Mouse (Mus musculus) forelimb bud, embryonic 11.5 days (tissue): ENCODE measurements around the gene Rcc2.
A peak's percentile ranks its signal among the peaks of the same experiment; 100 is the strongest.

ENCODE experiments used
- DNase-seq: peaks from one replicate; pipeline ENCODE4 v3.0.0-alpha.2; 2012; ENCODE audit warnings: low read depth, low spot score

Gene Rcc2

GRCm38 (mm10) chr4:140700269-140701018 is at the start of gene Rcc2:
Gene Rcc2, plus strand, starts transcription at chr4:140700541.
- no peak for DNase-seq

GRCm38 (mm10) chr4:140653835-140654583 is 46.3 kb upstream of the Rcc2 start:
- DNase-seq, result no peak

- DNase-seq, result no peak
Observed at GRCm38 (mm10) chr4:140654798-140655197, 45.5 kb upstream of the Rcc2 start.

- DNase-seq, result no peak
Observed at GRCm38 (mm10) chr4:140656529-140656928, 43.8 kb upstream of the Rcc2 start.

DNA sequence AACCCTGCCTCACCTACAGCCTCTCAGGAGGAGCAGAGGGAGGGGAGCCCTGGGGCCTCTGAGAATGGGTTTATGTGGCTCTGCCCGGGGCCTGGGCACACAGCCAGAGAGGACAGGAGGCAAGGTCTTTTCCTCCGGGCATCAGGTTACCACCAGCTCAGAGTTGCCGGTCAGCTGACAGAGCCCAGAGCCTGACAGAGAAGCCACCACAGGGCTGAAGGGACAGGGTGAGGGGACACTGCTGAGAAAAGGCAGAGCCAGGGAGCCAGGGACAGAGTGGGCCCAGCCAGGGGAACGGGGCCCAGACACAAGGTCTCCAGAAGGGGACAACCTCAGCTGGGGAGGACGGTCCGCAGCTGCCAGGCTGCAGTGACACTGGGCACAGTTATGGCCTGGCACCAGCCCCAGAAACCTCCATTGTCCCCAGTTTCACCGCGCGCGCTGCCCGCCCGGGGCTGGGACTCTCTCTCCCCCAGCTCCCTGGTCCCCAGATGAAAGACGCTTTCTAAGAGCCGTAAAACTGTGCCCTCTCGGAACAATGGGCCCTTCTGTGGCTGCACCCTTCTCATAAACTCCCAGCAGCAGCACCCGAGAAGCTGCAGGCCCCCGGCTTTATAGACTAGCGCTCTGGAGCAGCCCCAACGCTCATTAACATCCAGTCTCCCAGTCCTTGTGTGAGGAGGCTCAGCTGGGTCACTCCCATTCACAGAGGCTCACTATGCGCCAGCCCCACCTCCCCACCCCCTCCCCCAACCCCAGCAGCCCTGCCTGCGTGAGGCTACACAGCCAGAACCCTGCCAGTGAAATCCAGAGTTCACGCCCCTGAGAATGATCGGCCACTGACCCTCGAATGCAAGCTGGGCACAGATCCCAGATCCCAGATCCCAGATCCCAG is 42.4 kb upstream of the Rcc2 start:
- peak; percentile 52 for DNase-seq

DNA sequence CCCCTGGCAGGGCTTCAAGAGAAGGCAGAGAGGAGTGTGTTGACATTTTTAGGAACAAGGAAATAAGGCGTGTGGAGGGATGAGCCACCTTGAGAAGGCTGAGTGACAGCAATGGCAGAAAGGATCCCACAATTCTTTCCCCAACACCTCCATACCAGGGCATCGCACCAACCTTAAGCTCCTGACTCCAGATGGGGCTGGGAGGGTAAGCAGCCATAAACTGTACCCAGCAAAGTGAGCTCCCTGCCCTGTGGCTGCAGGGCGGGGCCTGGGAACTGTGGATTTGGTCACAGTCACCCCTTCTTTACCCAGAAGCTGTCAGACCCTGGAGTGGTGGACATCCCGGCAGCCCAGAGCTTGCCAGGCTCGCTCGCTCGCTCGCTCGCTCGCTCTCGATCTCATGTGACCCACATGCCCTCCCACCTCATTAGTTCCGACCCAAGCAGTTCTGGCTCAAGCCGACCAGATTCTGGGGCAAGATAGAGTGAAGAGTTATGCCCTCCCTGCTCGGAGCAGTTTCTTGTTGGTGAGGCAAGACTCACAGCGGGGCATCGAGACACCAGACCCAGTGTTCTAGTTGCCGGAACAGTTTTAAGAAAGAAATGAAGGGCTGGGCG is 38.8 kb upstream of the Rcc2 start:
- no peak for DNase-seq

GRCm38 (mm10) chr4:140662453-140662852 is 37.9 kb upstream of the Rcc2 start:
- no peak for DNase-seq

DNA sequence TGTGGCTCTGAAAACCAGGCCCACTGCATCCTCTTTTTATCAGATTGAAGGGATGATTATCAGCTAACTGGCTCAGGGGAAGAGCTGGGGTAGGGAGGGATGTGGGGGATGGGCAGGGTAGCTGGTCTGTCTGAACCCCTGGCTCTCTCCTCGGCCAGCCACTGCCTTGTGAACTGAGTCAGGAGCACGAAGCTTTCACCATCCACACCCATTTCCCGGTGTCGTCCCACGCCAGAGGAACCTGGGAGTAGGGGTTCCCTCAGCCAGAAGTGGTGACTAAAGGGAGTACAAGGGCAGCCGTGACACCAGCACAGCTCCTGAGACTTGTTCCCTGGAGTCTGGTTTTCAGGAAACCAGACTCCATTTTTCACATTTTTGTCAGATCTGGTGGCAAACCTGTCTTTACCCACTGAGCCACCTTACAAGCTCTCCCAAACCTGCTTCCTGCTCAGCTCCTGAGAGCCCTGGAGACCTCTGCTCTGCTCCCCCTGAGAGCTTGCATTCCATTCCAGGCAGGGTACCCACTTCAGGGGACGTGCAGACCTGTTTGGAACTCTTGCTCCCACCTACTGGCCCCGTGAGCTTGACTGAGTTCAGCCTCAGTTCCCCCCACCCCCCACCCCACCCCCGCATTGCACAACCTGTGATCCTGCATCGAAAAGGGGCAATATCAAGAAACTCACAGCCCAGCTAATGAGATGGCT is 37.3 kb upstream of the Rcc2 start:
- no peak for DNase-seq

DNA sequence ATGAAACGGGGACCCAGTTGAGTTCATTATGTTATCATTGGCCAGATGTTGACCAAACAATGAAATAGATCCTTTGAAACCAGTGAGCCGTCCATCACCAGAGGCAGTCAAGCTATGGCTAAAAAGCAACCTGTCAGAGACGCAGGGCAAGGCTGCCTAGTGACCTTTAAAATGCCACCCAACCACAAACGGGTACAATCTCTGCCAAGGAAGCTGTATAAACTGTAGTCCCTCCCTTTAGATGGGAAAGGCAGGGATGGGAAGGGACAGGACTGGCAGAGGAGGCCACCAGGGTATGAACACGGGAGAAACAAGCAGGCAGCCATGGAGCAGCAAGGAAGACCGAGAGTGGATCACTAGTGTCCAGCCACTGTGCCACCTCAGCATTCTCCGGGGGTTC is 35.3 kb upstream of the Rcc2 start:
- DNase-seq, result no peak

- DNase-seq, result no peak
Observed at GRCm38 (mm10) chr4:140665760-140666159, 34.6 kb upstream of the Rcc2 start, which contains the start of gene Arhgef10l. Gene Arhgef10l, minus strand, starts transcription at chr4:140666012.

DNA sequence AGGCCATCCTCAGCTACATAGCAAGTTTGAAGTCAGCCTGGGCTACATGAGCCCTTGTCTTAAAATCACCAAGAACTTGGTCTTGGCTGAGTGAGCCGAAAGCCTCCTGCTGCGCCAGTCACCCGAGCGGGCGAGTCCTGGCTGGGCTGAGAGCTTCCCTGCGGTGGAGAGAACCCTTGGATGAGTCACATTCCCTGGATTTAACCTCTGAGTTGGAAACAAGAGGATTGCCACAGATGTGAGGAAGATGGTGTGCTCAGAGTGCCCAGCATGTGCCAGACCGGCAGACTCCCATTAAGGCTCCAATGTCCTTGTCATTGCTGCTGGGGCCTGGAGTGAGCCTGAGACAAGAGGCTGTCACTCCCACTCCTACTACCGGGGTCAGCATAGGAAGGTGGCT is 32.5 kb upstream of the Rcc2 start:
- DNase-seq, result no peak

- no peak for DNase-seq
Observed at GRCm38 (mm10) chr4:140673527-140674264, 26.6 kb upstream of the Rcc2 start.

GRCm38 (mm10) chr4:140674345-140674926 is 25.9 kb upstream of the Rcc2 start:
- DNase-seq, result peak; percentile 75

GRCm38 (mm10) chr4:140679038-140679437 is 21.3 kb upstream of the Rcc2 start:
- DNase-seq, result no peak

- peak; percentile 83 for DNase-seq
Observed at GRCm38 (mm10) chr4:140679723-140680380, 20.5 kb upstream of the Rcc2 start.

DNA sequence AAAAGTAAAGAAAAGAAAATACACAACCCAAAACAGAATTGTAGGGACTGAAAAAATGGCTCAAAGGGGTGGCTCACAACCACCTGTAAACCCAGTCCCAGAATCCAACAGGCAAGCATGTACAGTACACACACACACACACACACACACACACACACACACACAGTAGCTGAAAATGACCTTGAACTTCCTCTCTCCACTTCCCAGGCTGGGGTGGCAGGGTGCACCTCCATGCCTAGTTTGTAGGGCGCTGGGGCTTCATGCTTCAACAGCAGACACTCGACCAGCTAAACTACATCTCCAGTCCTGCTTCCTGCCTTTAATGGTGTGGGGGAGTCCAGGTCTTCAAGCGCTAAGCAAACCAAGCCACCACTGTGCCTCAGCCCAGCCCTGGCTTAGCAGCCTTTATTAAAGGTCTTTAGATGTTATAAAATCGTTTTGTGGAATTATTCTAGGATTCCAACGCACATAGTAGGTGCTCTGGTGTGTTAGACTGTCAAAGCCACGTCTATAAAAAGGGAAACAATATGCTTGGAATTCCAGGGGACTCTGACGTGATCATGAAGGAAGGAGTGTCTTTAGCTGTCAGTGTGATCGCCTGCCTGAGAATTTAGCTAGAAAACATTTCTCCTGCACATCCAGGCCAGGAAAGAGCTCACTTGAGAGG is 19.5 kb upstream of the Rcc2 start:
- no peak for DNase-seq

DNA sequence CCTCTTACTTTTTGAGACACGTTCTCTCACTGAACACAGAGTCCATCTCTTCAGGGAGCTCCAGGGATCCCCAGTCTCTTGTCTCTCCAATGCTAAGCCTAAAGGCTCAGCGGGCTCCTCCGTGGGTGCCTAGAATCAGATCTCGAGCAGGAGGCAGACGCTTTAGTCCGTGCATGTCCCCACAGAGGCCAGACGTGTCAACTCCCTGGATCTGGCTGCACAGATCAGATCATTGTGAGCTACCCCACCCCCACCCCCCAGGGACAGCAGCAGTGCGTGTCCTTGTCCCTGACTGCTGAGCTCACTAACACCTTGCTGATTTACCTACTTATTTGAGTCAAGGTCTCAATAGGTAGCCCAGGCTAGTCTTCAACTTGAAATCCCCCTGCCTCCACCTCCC is 16.7 kb upstream of the Rcc2 start:
- no peak for DNase-seq

DNA sequence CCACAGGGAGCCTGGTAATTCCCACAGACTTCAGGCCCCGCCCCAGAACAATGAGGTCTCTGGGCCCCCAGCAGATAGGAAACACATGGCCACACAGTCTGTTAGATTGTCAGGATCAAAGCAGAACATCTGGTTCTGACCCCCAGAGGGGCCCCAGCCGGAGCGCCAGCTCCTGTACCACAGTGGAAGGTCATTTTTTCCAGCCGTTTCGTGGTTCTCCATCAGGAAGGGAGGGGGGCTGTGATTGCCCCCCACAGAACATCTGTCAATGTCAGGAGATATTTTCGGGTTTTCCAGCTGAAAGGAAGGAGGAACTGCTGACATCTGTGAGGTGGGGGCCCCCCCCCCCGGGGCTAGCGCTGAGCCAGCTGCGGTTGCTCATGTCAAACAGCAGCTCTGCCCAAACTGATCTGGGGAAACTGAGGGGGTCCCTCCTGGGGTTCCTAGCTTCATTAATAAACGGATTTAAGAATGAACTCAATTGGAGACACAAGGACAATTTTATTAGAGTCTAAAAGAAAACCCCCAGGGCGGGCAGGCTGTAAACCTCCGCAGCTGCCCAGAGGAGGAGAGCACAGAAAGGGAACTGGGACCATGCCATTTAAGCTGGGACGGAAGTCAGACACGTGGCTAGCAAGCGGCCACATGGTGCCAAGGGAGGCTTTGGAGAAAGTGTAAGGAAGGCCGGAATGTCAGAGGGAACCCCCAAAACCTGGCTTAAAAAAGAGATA is 16.0 kb upstream of the Rcc2 start:
- DNase-seq, result peak; percentile 76
